Mouse (Mus musculus): ENCODE measurements around the gene Gm7579.

DNA sequence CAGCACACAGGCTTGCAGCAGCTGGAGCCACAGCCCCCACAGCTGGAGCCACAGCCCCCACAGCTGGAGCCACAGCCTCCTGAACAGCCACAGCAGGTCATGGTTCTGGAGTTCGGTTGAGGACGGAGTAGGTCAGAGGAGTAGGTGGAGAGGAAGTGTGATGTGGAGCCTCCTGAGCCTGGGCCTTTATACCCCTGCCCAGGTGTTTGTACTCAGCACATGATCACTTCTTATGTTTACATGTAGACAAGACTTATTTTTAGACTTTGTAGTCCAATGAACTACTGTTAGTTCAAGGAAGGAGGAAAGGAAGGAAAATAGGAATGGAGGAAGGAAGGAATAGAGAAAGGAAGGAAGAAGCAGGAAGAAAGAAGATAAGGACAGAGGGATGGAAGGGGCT, 29.3 kb downstream of the Gm7579 start, which contains the start of gene Gm40460:
- TF ChIP-seq EP300 (IDR thresholded peaks at IDR 0.05; ENCODE audit: low read depth) (no peak), CTCF (IDR thresholded peaks at IDR 0.05; ENCODE audit: low read depth) (no peak)

Measured in liver, embryonic 14.5 days (tissue).